Mouse (Mus musculus) midbrain, embryonic 16.5 days (tissue): ENCODE results near the gene Apobec3. TPM values are rescaled to one million over a fixed set of nuclear protein-coding genes. Genes with fewer than 3 reads are reported as not detected.
A peak's percentile ranks its signal among the peaks of the same experiment; 100 is the strongest.

Source experiments
- ATAC-seq: fragments of 200-750 bp; cut with Nextera tagmentation; 2 replicates; pipeline ENCODE4 v1.8.0; 2017; ENCODE audit warnings: moderate TSS enrichment
- H3K27ac ChIP-seq: fragments of 300-500 bp; sonication (generic); 2 replicates; pipeline ENCODE4 v1.5.1; 2014; ENCODE audit warnings: mild to moderate bottlenecking, low read length, mixed read lengths
- H3K27me3 ChIP-seq: fragments of 300-500 bp; sonication (generic); 2 replicates; pipeline ENCODE4 v1.6.1; 2014; ENCODE audit warnings: low read depth, low read length, mixed read lengths; ENCODE audit not compliant: control insufficient read depth, insufficient read depth
- H3K36me3 ChIP-seq: fragments of 300-500 bp; sonication (generic); 2 replicates; pipeline ENCODE4 v1.6.1; 2014; ENCODE audit warnings: mild to moderate bottlenecking, low read length, moderate library complexity, mixed read lengths; ENCODE audit not compliant: control insufficient read depth, insufficient read depth
- H3K4me1 ChIP-seq: fragments of 300-500 bp; sonication (generic); 2 replicates; pipeline ENCODE4 v1.6.1; 2014; ENCODE audit warnings: mild to moderate bottlenecking, low read length, mixed read lengths; ENCODE audit not compliant: control insufficient read depth, insufficient read depth
- H3K4me2 ChIP-seq: fragments of 300-500 bp; sonication (generic); 2 replicates; pipeline ENCODE4 v1.6.1; 2014; ENCODE audit warnings: mild to moderate bottlenecking, low read length, mixed read lengths
- H3K4me3 ChIP-seq: fragments of 300-500 bp; sonication (generic); 2 replicates; pipeline ENCODE4 v1.5.1; 2014; ENCODE audit warnings: low read depth, mild to moderate bottlenecking, low read length, moderate library complexity, mixed read lengths
- H3K9ac ChIP-seq: fragments of 300-500 bp; sonication (generic); 2 replicates; pipeline ENCODE4 v1.6.1; 2014; ENCODE audit warnings: low read depth, low read length, mixed read lengths
- H3K9me3 ChIP-seq: fragments of 300-500 bp; sonication (generic); replicated peaks from 2 replicates; pipeline ENCODE4 v1.6.1; 2014; ENCODE audit warnings: mild to moderate bottlenecking, low read length, mixed read lengths; ENCODE audit not compliant: control insufficient read depth, poor library complexity, severe bottlenecking
- WGBS: fragments of 180-500 bp; shearing (Covaris S2); extraction: QIAGEN DNeasy Blood & Tissue Kit; methylation state at CpG from one replicate; pipeline ENCODE4 v1.1.7; 2014; 5-methylcytosine and 5-hydroxymethylcytosine counted together
- polyA plus RNA-seq: library from polyadenylated mRNA; unstranded; fragments of >200 nt; fragmentation: Nextera tagmentation; extraction: Ambion mirVana; gene quantifications from 2 replicates; pipeline ENCODE4 v1.2.1, GENCODE M21; 2015

Apobec3 gene
- polyA plus RNA-seq, 1 experiment from 2014 or later = 3.8 TPM

DNA sequence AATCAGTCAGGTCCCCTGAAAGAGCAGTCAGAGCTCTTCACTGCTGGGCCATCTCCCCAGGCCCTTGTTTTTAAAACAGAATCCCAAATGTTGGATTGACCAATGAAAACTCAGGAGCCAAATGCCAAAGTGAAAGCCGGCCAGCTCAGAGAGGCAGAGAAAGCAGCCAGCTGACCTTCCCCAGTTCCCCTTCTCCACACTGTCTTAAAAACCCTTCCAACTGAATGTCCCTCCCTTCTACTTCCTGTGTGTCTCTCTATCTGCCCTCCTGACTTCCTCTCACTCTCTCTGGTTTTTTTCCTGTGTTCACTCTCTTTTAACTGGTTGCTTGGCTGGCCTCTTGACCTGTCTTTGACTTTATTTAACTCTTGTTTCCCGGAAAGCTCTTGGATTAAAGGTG, 17.5 kb upstream of the Apobec3 start:
- H3K36me3 ChIP-seq = no peaks in the 10 kb centered on the region
- no peak for ATAC-seq
- no peak overlapping the region for H3K4me3 ChIP-seq
- WGBS = 60% methylated on average over 2 of the region's 2 CpGs
- no peaks in the 10 kb centered on the region for H3K9me3 ChIP-seq
- H3K9ac ChIP-seq = no peak overlapping the region
- H3K4me1 ChIP-seq = no peaks in the 10 kb centered on the region; the same call in 1 of the 2 replicates
- H3K27me3 ChIP-seq = no peaks in the 10 kb centered on the region
- H3K27ac ChIP-seq = no peak overlapping the region
- no peak overlapping the region for H3K4me2 ChIP-seq

DNA sequence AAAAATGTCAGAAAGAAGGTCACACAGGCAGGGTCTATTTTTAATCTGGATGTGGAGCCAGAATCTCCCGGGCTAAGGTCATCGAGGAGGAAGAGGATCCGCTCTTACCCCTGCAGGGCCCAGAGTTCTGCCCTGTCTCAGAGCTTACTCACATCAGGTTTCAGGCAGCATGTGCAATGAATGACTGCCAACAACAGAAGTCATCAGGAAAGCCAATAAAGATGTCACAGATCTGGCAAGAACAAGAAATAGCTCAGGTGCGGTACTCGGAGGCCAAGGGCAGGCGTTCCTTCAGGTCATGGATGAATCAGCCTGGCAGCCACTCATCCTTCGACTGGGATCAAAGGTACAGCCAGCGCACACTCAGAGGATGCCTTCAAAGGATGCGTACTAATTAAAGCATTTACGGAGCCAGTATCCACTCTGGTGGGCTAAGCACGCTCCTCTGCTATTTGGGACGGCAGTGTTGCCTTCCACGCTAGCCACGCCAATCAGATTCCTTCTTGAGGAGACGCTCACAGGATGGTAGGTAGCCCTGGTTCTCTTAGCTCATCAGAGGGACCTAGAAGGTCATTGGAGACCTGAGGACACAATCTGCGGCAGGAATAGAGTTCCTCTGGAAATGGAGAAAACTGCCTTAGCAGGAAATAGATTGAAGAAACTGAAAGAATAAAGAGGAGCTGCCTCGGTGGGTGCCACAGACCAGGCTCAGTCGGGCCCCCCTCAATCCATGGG, 16.0 kb upstream of the Apobec3 start:
- H3K4me3 ChIP-seq = no peak overlapping the region
- no peaks in the 10 kb centered on the region; the same call in 1 of the 2 replicates for H3K4me1 ChIP-seq
- H3K9ac ChIP-seq = no peak overlapping the region
- 79% methylated on average over 18 of the region's 18 CpGs for WGBS
- no peak for ATAC-seq
- no peaks in the 10 kb centered on the region for H3K27me3 ChIP-seq
- no peak overlapping the region for H3K27ac ChIP-seq
- H3K36me3 ChIP-seq = no peaks in the 10 kb centered on the region
- H3K4me2 ChIP-seq = no peak overlapping the region
- no peaks in the 10 kb centered on the region for H3K9me3 ChIP-seq

DNA sequence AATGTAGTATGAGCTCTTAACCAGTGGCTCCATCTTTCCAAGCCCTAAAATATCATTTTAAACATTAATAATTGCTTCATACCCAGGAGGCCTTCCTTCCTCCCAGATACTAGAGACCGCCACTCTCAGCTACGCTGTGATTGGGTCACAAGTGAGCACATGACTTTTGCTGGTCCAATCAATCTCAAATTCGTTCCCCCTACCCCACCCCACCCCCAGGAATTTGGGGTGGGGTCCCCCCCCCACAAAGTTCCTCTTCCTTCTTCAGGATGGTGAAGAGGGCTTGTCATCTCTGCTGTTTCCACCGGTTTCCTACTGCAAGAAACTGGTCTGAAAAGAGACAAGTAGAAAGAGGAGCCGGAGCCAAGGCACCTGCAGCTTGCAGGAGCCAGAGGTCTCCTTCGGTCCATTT, 12.7 kb upstream of the Apobec3 start:
- no peaks in the 10 kb centered on the region for H3K36me3 ChIP-seq
- no peaks in the 10 kb centered on the region for H3K27me3 ChIP-seq
- 76% methylated on average over 6 of the region's 6 CpGs for WGBS
- H3K9me3 ChIP-seq = no peaks in the 10 kb centered on the region
- no peak overlapping the region for H3K4me2 ChIP-seq
- ATAC-seq = no peak
- H3K4me1 ChIP-seq = peaks cover 7% of the 10 kb centered on the region; the same call in 1 of the 2 replicates
- no peak overlapping the region for H3K9ac ChIP-seq
- H3K27ac ChIP-seq = peak overlapping the region; percentile 53
- H3K4me3 ChIP-seq = no peak overlapping the region

DNA sequence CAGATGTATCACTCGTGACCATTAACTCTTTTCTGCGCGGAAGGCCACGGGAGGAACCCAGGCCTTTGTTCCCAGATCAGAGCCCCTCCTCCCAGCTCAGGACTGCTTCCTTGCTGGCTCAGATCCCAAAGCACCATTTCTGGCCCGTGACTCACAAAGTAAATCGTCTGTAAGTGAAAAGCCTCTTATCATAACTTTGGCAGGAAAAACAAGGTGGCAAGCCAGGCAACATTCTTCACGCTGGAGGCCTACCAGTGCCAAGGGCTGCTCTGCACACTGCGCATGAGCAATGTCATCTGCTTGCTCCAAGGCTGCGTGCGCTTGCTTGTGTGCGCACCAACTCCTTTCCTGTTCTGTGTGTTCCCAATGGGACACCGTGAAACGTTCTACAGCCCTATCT, 12.1 kb upstream of the Apobec3 start:
- no peak for ATAC-seq
- no peak overlapping the region for H3K4me3 ChIP-seq
- H3K4me1 ChIP-seq = peaks cover 7% of the 10 kb centered on the region; the same call in 1 of the 2 replicates
- H3K9me3 ChIP-seq = no peaks in the 10 kb centered on the region
- peak overlapping the region; percentile 53 for H3K27ac ChIP-seq
- WGBS = 55% methylated on average over 13 of the region's 13 CpGs
- no peaks in the 10 kb centered on the region for H3K36me3 ChIP-seq
- H3K4me2 ChIP-seq = no peak overlapping the region
- H3K27me3 ChIP-seq = no peaks in the 10 kb centered on the region
- no peak overlapping the region for H3K9ac ChIP-seq

DNA sequence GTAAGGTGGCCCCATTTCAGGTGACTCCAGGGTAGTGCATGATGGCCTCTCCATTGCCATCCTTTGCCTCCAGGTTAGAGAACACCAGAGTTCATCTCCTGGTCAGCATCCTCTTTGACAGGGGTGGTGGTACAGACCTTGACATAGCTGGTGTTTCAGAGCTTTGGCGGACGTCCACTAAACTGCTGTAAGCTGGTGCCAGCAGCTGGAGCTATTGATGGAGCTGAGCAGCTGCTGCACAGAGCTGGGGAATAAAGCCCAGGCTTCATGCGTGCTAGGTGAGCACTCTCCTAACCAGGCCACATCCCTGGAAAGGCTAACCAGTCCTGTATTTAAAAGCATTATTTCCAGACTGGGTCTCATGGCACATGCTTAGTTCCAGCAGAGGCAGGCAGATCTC, 11.0 kb upstream of the Apobec3 start:
- Histone ChIP-seq H3K27me3 (no peaks in the 10 kb centered on the region), H3K9ac (no peak overlapping the region), H3K4me3 (no peak overlapping the region), H3K4me1 (peaks cover 7% of the 10 kb centered on the region; the same call in 1 of the 2 replicates), H3K9me3 (no peaks in the 10 kb centered on the region), H3K4me2 (no peak overlapping the region), H3K27ac (no peak overlapping the region), H3K36me3 (no peaks in the 10 kb centered on the region)
- no peak for ATAC-seq
- WGBS = 86% methylated on average over 3 of the region's 3 CpGs

DNA sequence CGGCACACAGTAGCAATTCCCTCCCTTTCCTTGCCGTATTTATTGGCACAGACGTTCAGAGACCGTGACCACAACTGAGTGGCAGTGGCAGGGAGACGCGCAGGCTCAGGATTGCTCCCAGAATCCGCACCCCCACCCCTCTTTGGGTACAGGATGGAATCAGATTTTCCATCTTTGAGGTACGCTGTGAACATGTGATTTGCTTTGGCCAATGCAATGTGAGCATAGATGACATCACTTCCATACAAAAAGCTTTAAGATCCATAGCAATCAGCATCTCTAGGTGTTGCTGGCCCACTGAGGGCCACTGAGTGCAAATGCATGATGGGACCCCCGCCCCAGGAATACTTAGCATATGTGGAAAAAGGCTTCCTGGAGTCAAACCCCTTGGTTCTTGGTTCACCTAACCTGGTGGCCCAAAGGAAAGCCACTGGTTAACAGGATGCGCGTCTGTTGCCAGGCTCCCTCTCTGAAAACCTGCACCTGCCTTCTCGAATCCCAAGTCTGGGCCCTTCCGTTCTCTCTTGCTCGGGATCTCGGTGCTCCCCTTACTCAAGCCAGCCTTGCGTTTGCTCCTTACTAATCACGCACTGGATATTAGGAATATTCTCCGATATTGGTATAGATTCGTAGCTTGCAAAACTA, 8.7 kb upstream of the Apobec3 start:
- ATAC-seq = peak; percentile 90
- no peaks in the 10 kb centered on the region for H3K27me3 ChIP-seq
- 12% methylated on average over 19 of the region's 19 CpGs for WGBS
- H3K9me3 ChIP-seq = no peaks in the 10 kb centered on the region
- H3K27ac ChIP-seq = peak overlapping the region; percentile 96
- H3K4me1 ChIP-seq = peaks cover 7% of the 10 kb centered on the region; the same call in 1 of the 2 replicates
- H3K4me3 ChIP-seq = peak overlapping the region; percentile 46
- H3K4me2 ChIP-seq = peak overlapping the region; percentile 91
- peak overlapping the region; percentile 70 for H3K9ac ChIP-seq
- H3K36me3 ChIP-seq = no peaks in the 10 kb centered on the region

DNA sequence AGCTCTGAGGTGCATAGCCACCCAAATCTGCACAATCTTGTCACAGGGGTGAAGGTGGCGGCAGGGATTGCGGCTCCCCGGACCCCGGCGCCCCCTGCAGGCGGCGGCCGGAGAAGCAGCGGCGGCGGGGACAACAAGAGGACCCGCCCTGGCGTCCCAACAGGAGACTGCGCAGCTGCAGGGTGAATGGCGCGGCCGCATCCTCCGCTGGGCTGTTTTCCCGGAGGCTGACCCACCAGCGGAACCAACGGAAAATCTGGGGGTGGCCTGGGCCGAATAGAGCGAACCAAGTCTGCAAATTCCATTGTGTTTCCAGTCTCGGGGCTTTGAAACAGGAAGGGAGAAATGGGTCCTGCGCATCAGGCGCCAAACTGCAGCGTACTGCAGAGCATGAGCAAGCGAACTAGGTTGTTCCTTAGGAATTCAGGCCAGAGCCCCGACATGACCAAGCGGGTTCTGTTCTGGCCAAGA, 8.1 kb upstream of the Apobec3 start:
- peak overlapping the region; percentile 46 for H3K4me3 ChIP-seq
- no peaks in the 10 kb centered on the region for H3K27me3 ChIP-seq
- no peaks in the 10 kb centered on the region for H3K36me3 ChIP-seq
- peak overlapping the region; percentile 96 for H3K27ac ChIP-seq
- H3K4me1 ChIP-seq = peaks cover 7% of the 10 kb centered on the region; the same call in 1 of the 2 replicates
- H3K9me3 ChIP-seq = no peaks in the 10 kb centered on the region
- H3K4me2 ChIP-seq = peak overlapping the region; percentile 91
- WGBS = under 1% methylated on average over 30 of the region's 30 CpGs
- peak overlapping the region; percentile 70 for H3K9ac ChIP-seq
- peak; percentile 93 for ATAC-seq

DNA sequence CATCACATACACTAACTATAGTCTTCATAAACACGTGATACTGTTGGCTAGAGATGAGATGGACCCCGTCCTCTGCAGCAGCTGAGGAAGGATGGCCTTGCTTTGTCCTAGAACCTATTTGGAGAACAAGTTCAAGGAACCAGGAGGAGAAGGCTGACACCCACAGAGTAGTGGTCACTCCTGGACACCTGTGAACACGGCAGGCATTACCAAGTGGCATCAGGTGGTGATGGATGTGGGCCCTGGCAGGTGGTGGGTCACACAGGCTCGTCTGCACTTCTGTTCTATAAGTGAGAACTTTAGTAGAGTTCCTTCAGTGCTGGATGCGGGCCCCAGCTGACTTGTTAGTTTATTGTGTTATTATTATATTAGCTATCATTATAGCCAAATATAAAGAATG, 6.6 kb upstream of the Apobec3 start:
- no peak overlapping the region for H3K9ac ChIP-seq
- WGBS = 80% methylated on average over 5 of the region's 5 CpGs
- H3K9me3 ChIP-seq = no peaks in the 10 kb centered on the region
- peaks cover 7% of the 10 kb centered on the region; the same call in 1 of the 2 replicates for H3K4me1 ChIP-seq
- no peak overlapping the region for H3K4me3 ChIP-seq
- H3K4me2 ChIP-seq = no peak overlapping the region
- H3K27me3 ChIP-seq = no peaks in the 10 kb centered on the region
- H3K36me3 ChIP-seq = no peaks in the 10 kb centered on the region
- no peak overlapping the region for H3K27ac ChIP-seq
- ATAC-seq = no peak

DNA sequence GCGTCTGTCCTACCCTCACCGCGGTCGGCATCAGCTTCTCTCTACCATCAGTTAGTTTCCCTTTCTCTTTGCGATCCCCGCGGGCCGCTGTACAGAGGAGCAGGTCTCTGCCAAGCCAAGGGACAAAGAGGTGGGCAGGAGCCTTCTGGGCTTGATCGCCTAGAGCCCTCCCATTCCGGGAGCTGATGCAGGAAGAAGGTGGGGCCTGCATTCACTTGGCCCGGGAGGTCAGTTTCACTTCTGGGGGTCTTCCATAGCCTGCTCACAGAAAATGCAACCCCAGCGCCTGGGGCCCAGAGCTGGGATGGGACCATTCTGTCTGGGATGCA, 718 bp downstream of the Apobec3 start:
- peak overlapping the region; percentile 50 for H3K4me2 ChIP-seq
- ATAC-seq = no peak
- H3K36me3 ChIP-seq = no peaks in the 10 kb centered on the region
- no peak overlapping the region for H3K27ac ChIP-seq
- no peaks in the 10 kb centered on the region for H3K27me3 ChIP-seq
- H3K4me1 ChIP-seq = peaks cover 6% of the 10 kb centered on the region; the same call in 1 of the 2 replicates
- H3K4me3 ChIP-seq = peak overlapping the region; percentile 27
- no peaks in the 10 kb centered on the region for H3K9me3 ChIP-seq
- peak overlapping the region; percentile 52; the same call in 1 of the 2 replicates for H3K9ac ChIP-seq
- WGBS = 1% methylated on average over 12 of the region's 12 CpGs
